Mouse (Mus musculus): ENCODE measurements at regions not wholly inside any gene's neighbourhood (a gene's known extent, or its start where the extent isn't known, plus 50 kb on each side); places are given as distances from the start of the nearest gene placed in this dataset.

DNA sequence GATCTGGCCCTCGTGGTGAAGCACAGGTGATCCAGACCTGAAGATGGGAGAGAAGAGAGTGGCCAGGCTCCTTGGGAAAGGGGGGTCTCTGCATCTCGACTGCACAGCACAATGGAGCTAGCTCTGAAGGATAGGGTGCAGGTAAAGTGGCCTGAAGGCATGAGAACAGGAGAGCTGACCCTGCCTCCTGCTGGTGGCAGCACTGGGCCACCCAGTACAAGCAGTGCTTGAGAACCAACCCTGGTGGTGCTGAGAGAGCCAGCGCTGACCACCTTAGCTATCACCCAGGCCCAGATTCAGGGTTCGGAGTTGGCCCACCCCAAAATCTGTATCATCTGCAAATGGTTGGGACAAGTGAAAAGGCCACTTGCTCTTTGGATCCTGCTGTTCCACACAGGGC is 66.2 kb downstream of the A730009L09Rik start:
- peak in 1 of 2 experiments; percentile 17 for DNase-seq (ENCODE audit: low read depth in 1 of 2, low spot score in 2 of 2)
- Histone ChIP-seq H3K4me1 (ENCODE audit: control insufficient read depth, insufficient read depth, insufficient read length) (peaks cover 9% of the 10 kb centered on the region; the same call in 1 of the 2 replicates), H3K27ac (ENCODE audit: insufficient read depth, low read length) (no peak overlapping the region), H3K4me3 (ENCODE audit: extremely low read depth, insufficient read depth, insufficient read length) (no peak overlapping the region), H3K27me3 (ENCODE audit: control insufficient read depth, insufficient read depth, low read length) (no peaks in the 10 kb centered on the region), H3K36me3 (ENCODE audit: control insufficient read depth, insufficient read depth, low read length) (no peaks in the 10 kb centered on the region)
- WGBS = 89% methylated on average over 4 of the region's 4 CpGs
- TF ChIP-seq POLR2A (IDR thresholded peaks at IDR 0.05; ENCODE audit: low read depth, low read length) (no peak), CTCF (IDR thresholded peaks at IDR 0.05; ENCODE audit: extremely low read depth, insufficient read depth, insufficient read length, insufficient replicate concordance) (peak; percentile 24; the same call in 1 of the 2 replicates)

GRCm38 (mm10) chr16:84583323-84583722 is 68.4 kb downstream of the A730009L09Rik start:
- H3K27ac ChIP-seq (ENCODE audit: insufficient read depth, low read length) = peak overlapping the region; percentile 99
- 10% methylated on average over 7 of the region's 7 CpGs for WGBS
- TF ChIP-seq POLR2A (IDR thresholded peaks at IDR 0.05; ENCODE audit: low read depth, low read length) = no peak
- no peak for TF ChIP-seq CTCF (IDR thresholded peaks at IDR 0.05; ENCODE audit: extremely low read depth, insufficient read depth, insufficient read length, insufficient replicate concordance)
- peaks cover 9% of the 10 kb centered on the region; the same call in 1 of the 2 replicates for H3K4me1 ChIP-seq (ENCODE audit: control insufficient read depth, insufficient read depth, insufficient read length)
- peak; percentile 45 to 88 for DNase-seq (ENCODE audit: low read depth in 1 of 2, low spot score in 2 of 2)
- peak overlapping the region; percentile 66 for H3K4me3 ChIP-seq (ENCODE audit: extremely low read depth, insufficient read depth, insufficient read length)
- H3K36me3 ChIP-seq (ENCODE audit: control insufficient read depth, insufficient read depth, low read length) = no peaks in the 10 kb centered on the region
- no peaks in the 10 kb centered on the region for H3K27me3 ChIP-seq (ENCODE audit: control insufficient read depth, insufficient read depth, low read length)

DNA sequence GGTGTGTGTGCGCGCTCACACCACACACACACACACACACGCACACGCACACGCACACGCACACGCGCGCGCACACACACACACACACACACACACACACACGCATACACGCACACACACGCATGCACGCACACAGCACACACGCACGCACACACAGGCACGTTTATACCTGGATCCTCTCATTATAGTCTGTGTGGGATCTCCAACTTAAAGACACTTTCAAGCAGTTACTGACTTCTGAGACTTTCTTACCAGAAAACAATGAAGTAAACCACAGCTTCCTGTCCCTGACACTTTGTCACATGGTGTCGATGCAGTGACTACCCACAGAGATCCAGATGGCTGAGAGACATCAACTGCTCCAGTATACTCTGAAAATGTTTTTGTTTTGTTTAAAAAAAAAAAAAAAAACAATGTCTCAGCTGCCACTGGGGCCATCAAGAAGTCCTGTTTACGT is 68.9 kb downstream of the A730009L09Rik start:
- peak overlapping the region; percentile 99 for H3K27ac ChIP-seq (ENCODE audit: insufficient read depth, low read length)
- WGBS = 20% methylated on average over 19 of the region's 19 CpGs
- peak; percentile 50 to 87 for DNase-seq (ENCODE audit: low read depth in 1 of 2, low spot score in 2 of 2)
- H3K4me3 ChIP-seq (ENCODE audit: extremely low read depth, insufficient read depth, insufficient read length) = peak overlapping the region; percentile 66
- H3K36me3 ChIP-seq (ENCODE audit: control insufficient read depth, insufficient read depth, low read length) = no peaks in the 10 kb centered on the region
- peaks cover 9% of the 10 kb centered on the region; the same call in 1 of the 2 replicates for H3K4me1 ChIP-seq (ENCODE audit: control insufficient read depth, insufficient read depth, insufficient read length)
- TF ChIP-seq CTCF (IDR thresholded peaks at IDR 0.05; ENCODE audit: extremely low read depth, insufficient read depth, insufficient read length, insufficient replicate concordance) = no peak
- peak; percentile 3; the same call in 1 of the 2 replicates for TF ChIP-seq POLR2A (IDR thresholded peaks at IDR 0.05; ENCODE audit: low read depth, low read length)
- H3K27me3 ChIP-seq (ENCODE audit: control insufficient read depth, insufficient read depth, low read length) = no peaks in the 10 kb centered on the region

DNA sequence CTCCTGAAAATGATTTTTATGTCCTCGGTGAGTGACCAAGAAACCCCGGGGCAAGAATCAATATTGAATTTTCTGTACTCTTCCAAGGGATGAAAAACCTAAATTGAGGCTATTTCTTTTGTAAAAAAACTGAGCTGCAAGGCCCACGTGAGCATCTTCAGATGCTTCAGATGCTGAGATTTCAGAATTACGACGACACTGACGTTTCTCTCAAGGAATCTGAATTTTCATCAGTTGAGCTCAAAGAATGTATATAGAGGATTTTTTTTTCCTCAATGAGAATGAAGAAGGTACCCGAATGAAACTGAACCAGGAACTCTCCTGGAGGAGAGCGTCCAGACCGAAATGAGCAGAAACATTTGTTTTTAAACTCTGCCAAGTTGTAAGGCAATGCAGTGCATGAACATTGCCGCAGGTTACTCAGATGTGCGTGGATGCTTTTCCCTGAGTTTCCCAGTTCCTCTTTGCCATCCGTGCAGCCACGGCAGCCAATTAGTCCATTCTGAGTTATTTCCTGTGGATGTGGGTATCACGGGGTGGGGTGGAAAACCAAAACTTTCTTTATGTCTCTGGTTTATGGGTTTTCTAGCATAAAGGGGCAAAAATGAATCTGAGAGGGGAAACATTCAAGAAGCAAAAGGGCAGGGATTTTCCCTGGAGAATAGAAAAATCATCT is 69.9 kb downstream of the A730009L09Rik start:
- Histone ChIP-seq H3K27me3 (ENCODE audit: control insufficient read depth, insufficient read depth, low read length) (no peaks in the 10 kb centered on the region), H3K4me3 (ENCODE audit: extremely low read depth, insufficient read depth, insufficient read length) (no peak overlapping the region), H3K36me3 (ENCODE audit: control insufficient read depth, insufficient read depth, low read length) (no peaks in the 10 kb centered on the region), H3K4me1 (ENCODE audit: control insufficient read depth, insufficient read depth, insufficient read length) (peaks cover 9% of the 10 kb centered on the region; the same call in 1 of the 2 replicates), H3K27ac (ENCODE audit: insufficient read depth, low read length) (peak overlapping the region; percentile 45; the same call in 1 of the 2 replicates)
- TF ChIP-seq POLR2A (IDR thresholded peaks at IDR 0.05; ENCODE audit: low read depth, low read length) (no peak), CTCF (IDR thresholded peaks at IDR 0.05; ENCODE audit: extremely low read depth, insufficient read depth, insufficient read length, insufficient replicate concordance) (no peak)
- WGBS = 41% methylated on average over 14 of the region's 14 CpGs
- DNase-seq (ENCODE audit: low read depth in 1 of 2, low spot score in 2 of 2) = peak in 1 of 2 experiments; percentile 7

DNA sequence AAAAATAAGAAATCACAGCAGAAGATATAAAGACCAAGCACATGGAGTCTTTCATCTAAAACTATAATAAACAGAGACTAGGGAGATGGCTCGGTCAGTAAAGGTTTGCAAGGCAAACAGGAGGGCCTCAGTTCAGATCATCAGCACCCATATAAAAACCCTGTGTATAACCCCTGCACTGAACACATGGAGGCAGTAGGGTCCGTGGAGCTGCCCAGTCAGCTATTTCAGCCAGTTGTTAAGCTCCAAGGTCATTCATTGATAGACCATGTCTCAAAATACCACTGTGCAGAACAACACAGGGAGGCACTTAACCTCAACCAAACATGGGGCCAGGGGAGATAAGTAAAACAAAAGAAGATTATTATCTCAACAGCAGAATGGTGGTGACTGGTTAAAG is 78.1 kb downstream of the A730009L09Rik start:
- WGBS = 83% methylated on average over 2 of the region's 2 CpGs

GRCm38 (mm10) chr16:84602969-84603368 is 88.0 kb downstream of the A730009L09Rik start:
- no peak overlapping the region for H3K4me3 ChIP-seq (ENCODE audit: extremely low read depth, insufficient read depth, insufficient read length)
- WGBS = 81% methylated on average over 8 of the region's 8 CpGs
- no peaks in the 10 kb centered on the region for H3K36me3 ChIP-seq (ENCODE audit: control insufficient read depth, insufficient read depth, low read length)
- DNase-seq (ENCODE audit: low read depth in 1 of 2, low spot score in 2 of 2) = no peak
- peaks cover 2% of the 10 kb centered on the region for H3K4me1 ChIP-seq (ENCODE audit: control insufficient read depth, insufficient read depth, insufficient read length)
- TF ChIP-seq CTCF (IDR thresholded peaks at IDR 0.05; ENCODE audit: extremely low read depth, insufficient read depth, insufficient read length, insufficient replicate concordance) = no peak
- no peak for TF ChIP-seq POLR2A (IDR thresholded peaks at IDR 0.05; ENCODE audit: low read depth, low read length)
- H3K27me3 ChIP-seq (ENCODE audit: control insufficient read depth, insufficient read depth, low read length) = no peaks in the 10 kb centered on the region
- H3K27ac ChIP-seq (ENCODE audit: insufficient read depth, low read length) = no peak overlapping the region

More for the DNA sequence above, 78.1 kb downstream of the A730009L09Rik start:
- TF ChIP-seq CTCF (IDR thresholded peaks at IDR 0.05; ENCODE audit: extremely low read depth, insufficient read depth, insufficient read length, insufficient replicate concordance) (no peak), POLR2A (IDR thresholded peaks at IDR 0.05; ENCODE audit: low read depth, low read length) (no peak)
- Histone ChIP-seq H3K4me3 (ENCODE audit: extremely low read depth, insufficient read depth, insufficient read length) (no peak overlapping the region), H3K27ac (ENCODE audit: insufficient read depth, low read length) (no peak overlapping the region), H3K27me3 (ENCODE audit: control insufficient read depth, insufficient read depth, low read length) (no peaks in the 10 kb centered on the region), H3K4me1 (ENCODE audit: control insufficient read depth, insufficient read depth, insufficient read length) (no peaks in the 10 kb centered on the region), H3K36me3 (ENCODE audit: control insufficient read depth, insufficient read depth, low read length) (no peaks in the 10 kb centered on the region)
- no peak for DNase-seq (ENCODE audit: low read depth in 1 of 2, low spot score in 2 of 2)
